Mouse (Mus musculus): ENCODE results near the gene Gm11168. TPM values are rescaled to one million over a fixed set of nuclear protein-coding genes. Genes with fewer than 3 reads are reported as not detected.
A peak's percentile ranks its signal among the peaks of the same experiment; 100 is the strongest.
"Not testable (repeated sequence)": the region's sequence is repeated elsewhere in the genome, so short reads cannot be mapped to it uniquely, and the experiment has no call there.

Gm11168 gene
- polyA plus RNA-seq, 1 experiment from 2014 or later, result not detected

DNA sequence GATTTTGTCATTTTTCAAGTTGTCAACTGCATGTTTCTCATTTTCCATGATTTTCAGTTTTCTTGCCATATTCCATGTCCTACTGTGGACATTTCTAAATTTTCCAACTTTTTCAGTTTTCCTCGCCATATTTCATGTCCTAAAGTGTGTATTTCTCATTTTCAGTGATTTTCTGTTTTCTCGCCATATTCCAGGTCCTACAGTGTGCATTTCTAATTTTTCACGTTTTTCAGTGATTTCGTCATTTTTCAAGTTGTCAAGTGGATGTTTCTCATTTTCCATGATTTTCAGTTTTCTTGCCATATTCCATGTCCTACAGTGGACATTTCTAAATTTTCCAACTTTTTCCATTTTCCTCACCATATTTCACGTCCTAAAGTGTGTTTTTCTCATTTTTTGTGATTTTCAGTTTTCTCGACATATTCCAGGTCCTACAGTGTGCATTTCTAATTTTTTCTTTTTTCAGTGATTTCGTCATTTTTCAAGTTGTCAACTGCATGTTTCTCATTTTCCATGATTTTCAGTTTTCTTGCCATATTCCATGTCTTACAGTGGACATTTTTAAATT lies 9.0 kb downstream of the Gm11168 start:
- H3K4me1 ChIP-seq (ENCODE audit: control insufficient read depth, insufficient read depth, low read length); ATAC-seq (ENCODE audit: low read depth); H3K27me3 ChIP-seq (replicated peaks; ENCODE audit: control insufficient read depth, insufficient read depth, low read length); H3K9ac ChIP-seq (ENCODE audit: low read depth, low read length); H3K36me3 ChIP-seq (ENCODE audit: control insufficient read depth, insufficient read depth, low read length); H3K4me3 ChIP-seq (ENCODE audit: low read depth, low read length); H3K9me3 ChIP-seq (ENCODE audit: control insufficient read depth, low read length); DNase-seq (ENCODE audit: low spot score); H3K4me2 ChIP-seq (ENCODE audit: low read depth, low read length); H3K27ac ChIP-seq (replicated peaks; ENCODE audit: low read depth, low read length): not testable (repeated sequence)
- WGBS, result 92% methylated on average over 2 of the region's 7 CpGs

DNA sequence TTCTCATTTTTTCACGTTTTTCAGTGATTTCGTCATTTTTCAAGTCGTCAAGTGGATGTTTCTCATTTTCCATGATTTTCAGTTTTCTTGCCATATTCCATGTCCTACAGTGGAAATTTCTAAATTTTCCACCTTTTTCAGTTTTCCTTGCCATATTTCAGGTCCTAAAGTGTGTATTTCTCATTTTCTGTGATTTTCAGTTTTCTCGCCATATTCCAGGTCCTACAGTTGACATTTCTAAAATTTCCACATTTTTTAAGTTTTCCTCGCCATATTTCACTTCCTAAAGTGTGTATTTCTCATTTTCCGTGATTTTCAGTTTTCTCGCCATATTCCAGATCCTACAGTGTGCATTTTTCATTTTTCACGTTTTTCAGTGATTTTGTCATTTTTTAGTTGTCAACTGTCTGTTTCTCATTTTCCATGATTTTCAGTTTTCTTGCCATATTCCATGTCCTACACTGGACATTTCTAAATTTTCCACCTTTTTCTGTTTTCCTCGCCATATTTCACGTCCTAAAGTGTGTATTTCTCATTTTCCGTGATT lies 9.7 kb downstream of the Gm11168 start, which contains the start of gene Gm10721:
TSS of gene Gm10721 (plus strand) at position 408 of the 547 bp plus-strand sequence.
- not testable (repeated sequence) for H3K9me3 ChIP-seq (ENCODE audit: control insufficient read depth, low read length); H3K36me3 ChIP-seq (ENCODE audit: control insufficient read depth, insufficient read depth, low read length); H3K27ac ChIP-seq (replicated peaks; ENCODE audit: low read depth, low read length); H3K9ac ChIP-seq (ENCODE audit: low read depth, low read length); H3K4me1 ChIP-seq (ENCODE audit: control insufficient read depth, insufficient read depth, low read length); H3K4me3 ChIP-seq (ENCODE audit: low read depth, low read length); H3K27me3 ChIP-seq (replicated peaks; ENCODE audit: control insufficient read depth, insufficient read depth, low read length); DNase-seq (ENCODE audit: low spot score); H3K4me2 ChIP-seq (ENCODE audit: low read depth, low read length)
- peak; percentile 55; the same call in 1 of the 2 replicates for ATAC-seq (ENCODE audit: low read depth)
- WGBS, result no CpG with 5 or more reads among the region's 11 CpGs

DNA sequence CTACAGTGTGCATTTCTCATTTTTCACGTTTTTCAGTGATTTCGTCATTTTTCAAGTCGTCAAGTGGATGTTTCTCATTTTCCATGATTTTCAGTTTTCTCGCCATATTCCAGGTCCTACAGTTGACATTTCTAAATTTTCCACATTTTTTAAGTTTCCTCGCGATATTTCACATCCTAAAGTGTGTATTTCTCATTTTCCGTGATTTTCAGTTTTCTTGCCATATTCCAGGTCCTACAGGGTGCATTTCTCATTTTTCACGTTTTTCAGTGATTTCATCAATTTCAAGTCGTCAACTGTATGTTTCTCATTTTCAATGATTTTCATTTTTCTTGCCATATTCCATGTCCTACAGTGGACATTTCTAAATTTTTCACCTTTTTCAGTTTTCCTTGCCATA lies 12.2 kb downstream of the Gm11168 start, which contains the start of gene Gm10720:
TSS of gene Gm10720 (plus strand) at position 301 of the 400 bp plus-strand sequence.
- H3K9me3 ChIP-seq (ENCODE audit: control insufficient read depth, low read length); H3K4me1 ChIP-seq (ENCODE audit: control insufficient read depth, insufficient read depth, low read length); H3K4me2 ChIP-seq (ENCODE audit: low read depth, low read length); H3K4me3 ChIP-seq (ENCODE audit: low read depth, low read length); DNase-seq (ENCODE audit: low spot score); H3K9ac ChIP-seq (ENCODE audit: low read depth, low read length); H3K36me3 ChIP-seq (ENCODE audit: control insufficient read depth, insufficient read depth, low read length); ATAC-seq (ENCODE audit: low read depth); H3K27ac ChIP-seq (replicated peaks; ENCODE audit: low read depth, low read length); H3K27me3 ChIP-seq (replicated peaks; ENCODE audit: control insufficient read depth, insufficient read depth, low read length): not testable (repeated sequence)
- WGBS, result 56% methylated on average over 4 of the region's 9 CpGs

DNA sequence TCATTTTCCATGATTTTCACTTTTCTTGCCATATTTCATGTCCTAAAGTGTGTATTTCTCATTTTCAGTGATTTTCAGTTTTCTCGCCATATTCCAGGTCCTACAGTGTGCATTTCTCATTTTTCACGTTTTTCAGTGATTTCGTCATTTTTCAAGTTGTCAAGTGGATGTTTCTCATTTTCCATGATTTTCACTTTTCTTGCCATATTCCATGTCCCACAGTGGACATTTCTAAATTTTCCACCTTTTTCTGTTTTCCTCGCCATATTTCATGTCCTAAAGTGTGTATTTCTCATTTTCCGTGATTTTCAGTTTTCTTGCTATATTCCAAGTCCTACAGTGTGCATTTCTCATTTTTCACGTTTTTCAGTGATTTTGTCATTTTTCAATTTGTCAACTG lies 12.8 kb downstream of the Gm11168 start:
- H3K9me3 ChIP-seq (ENCODE audit: control insufficient read depth, low read length); ATAC-seq (ENCODE audit: low read depth); DNase-seq (ENCODE audit: low spot score); H3K9ac ChIP-seq (ENCODE audit: low read depth, low read length); H3K4me1 ChIP-seq (ENCODE audit: control insufficient read depth, insufficient read depth, low read length); H3K27ac ChIP-seq (replicated peaks; ENCODE audit: low read depth, low read length); H3K27me3 ChIP-seq (replicated peaks; ENCODE audit: control insufficient read depth, insufficient read depth, low read length); H3K4me3 ChIP-seq (ENCODE audit: low read depth, low read length); H3K4me2 ChIP-seq (ENCODE audit: low read depth, low read length); H3K36me3 ChIP-seq (ENCODE audit: control insufficient read depth, insufficient read depth, low read length): not testable (repeated sequence)
- WGBS, result 69% methylated on average over 4 of the region's 6 CpGs

DNA sequence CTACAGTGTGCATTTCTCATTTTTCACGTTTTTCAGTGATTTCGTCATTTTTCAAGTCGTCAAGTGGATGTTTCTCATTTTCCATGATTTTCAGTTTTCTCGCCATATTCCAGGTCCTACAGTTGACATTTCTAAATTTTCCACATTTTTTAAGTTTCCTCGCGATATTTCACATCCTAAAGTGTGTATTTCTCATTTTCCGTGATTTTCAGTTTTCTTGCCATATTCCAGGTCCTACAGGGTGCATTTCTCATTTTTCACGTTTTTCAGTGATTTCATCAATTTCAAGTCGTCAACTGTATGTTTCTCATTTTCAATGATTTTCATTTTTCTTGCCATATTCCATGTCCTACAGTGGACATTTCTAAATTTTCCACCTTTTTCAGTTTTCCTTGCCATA lies 14.0 kb downstream of the Gm11168 start, which contains the start of gene Gm10719:
TSS of gene Gm10719 (plus strand) at position 301 of the 400 bp plus-strand sequence.
- 75% methylated on average over 1 of the region's 9 CpGs for WGBS
- not testable (repeated sequence) for DNase-seq (ENCODE audit: low spot score); ATAC-seq (ENCODE audit: low read depth); H3K9ac ChIP-seq (ENCODE audit: low read depth, low read length); H3K36me3 ChIP-seq (ENCODE audit: control insufficient read depth, insufficient read depth, low read length); H3K9me3 ChIP-seq (ENCODE audit: control insufficient read depth, low read length); H3K4me2 ChIP-seq (ENCODE audit: low read depth, low read length); H3K27ac ChIP-seq (replicated peaks; ENCODE audit: low read depth, low read length); H3K4me1 ChIP-seq (ENCODE audit: control insufficient read depth, insufficient read depth, low read length); H3K4me3 ChIP-seq (ENCODE audit: low read depth, low read length); H3K27me3 ChIP-seq (replicated peaks; ENCODE audit: control insufficient read depth, insufficient read depth, low read length)

DNA sequence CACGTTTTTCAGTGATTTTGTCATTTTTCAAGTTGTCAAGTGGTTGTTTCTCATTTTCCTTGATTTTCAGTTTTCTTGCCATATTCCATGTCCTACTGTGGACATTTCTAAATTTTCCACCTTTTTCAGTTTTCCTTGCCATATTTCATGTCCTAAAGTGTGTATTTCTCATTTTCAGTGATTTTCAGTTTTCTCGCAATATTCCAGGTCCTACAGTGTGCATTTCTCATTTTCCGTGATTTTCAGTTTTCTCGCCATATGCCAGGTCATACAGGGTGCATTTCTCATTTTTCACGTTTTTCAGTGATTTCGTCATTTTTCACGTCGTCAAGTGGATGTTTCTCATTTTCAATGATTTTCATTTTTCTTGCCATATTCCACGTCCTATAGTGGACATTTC lies 15.8 kb downstream of the Gm11168 start:
- WGBS, result 65% methylated on average over 9 of the region's 9 CpGs
- not testable (repeated sequence) for H3K36me3 ChIP-seq (ENCODE audit: control insufficient read depth, insufficient read depth, low read length); ATAC-seq (ENCODE audit: low read depth); H3K27ac ChIP-seq (replicated peaks; ENCODE audit: low read depth, low read length); DNase-seq (ENCODE audit: low spot score); H3K4me1 ChIP-seq (ENCODE audit: control insufficient read depth, insufficient read depth, low read length); H3K27me3 ChIP-seq (replicated peaks; ENCODE audit: control insufficient read depth, insufficient read depth, low read length); H3K9me3 ChIP-seq (ENCODE audit: control insufficient read depth, low read length); H3K4me3 ChIP-seq (ENCODE audit: low read depth, low read length); H3K4me2 ChIP-seq (ENCODE audit: low read depth, low read length); H3K9ac ChIP-seq (ENCODE audit: low read depth, low read length)

DNA sequence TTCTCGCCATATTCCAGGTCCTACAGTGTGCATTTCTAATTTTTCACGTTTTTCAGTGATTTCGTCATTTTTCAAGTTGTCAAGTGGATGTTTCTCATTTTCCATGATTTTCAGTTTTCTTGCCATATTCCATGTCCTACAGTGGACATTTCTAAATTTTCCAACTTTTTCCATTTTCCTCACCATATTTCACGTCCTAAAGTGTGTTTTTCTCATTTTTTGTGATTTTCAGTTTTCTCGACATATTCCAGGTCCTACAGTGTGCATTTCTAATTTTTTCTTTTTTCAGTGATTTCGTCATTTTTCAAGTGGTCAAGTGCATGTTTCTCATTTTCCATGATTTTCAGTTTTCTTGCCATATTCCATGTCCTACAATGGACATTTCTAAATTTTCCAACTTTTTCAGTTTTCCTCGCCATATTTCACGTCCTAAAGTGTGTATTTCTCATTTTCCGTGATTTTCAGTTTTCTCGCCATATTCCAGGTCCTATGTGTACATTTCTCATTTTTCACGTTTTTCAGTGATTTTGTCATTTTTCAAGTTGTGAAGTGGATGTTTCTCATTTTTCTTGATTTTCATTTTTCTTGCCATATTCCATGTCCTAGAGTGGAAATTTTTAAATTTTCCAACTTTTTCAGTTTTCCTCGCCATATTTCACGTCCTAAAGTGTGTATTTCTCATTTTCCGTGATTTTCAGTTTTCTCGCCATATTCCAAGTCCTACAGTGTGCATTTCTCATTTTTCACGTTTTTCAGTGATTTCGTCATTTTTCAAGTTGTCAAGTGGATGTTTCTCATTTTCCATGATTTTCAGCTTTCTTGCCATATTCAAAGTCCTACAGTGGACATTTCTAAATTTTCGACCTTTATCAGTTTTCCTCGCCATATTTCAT lies 16.9 kb downstream of the Gm11168 start:
- H3K27me3 ChIP-seq (replicated peaks; ENCODE audit: control insufficient read depth, insufficient read depth, low read length); H3K4me3 ChIP-seq (ENCODE audit: low read depth, low read length); H3K9ac ChIP-seq (ENCODE audit: low read depth, low read length); H3K27ac ChIP-seq (replicated peaks; ENCODE audit: low read depth, low read length); H3K4me1 ChIP-seq (ENCODE audit: control insufficient read depth, insufficient read depth, low read length); DNase-seq (ENCODE audit: low spot score); H3K36me3 ChIP-seq (ENCODE audit: control insufficient read depth, insufficient read depth, low read length); H3K4me2 ChIP-seq (ENCODE audit: low read depth, low read length); H3K9me3 ChIP-seq (ENCODE audit: control insufficient read depth, low read length); ATAC-seq (ENCODE audit: low read depth): not testable (repeated sequence)
- WGBS, result 76% methylated on average over 11 of the region's 19 CpGs

DNA sequence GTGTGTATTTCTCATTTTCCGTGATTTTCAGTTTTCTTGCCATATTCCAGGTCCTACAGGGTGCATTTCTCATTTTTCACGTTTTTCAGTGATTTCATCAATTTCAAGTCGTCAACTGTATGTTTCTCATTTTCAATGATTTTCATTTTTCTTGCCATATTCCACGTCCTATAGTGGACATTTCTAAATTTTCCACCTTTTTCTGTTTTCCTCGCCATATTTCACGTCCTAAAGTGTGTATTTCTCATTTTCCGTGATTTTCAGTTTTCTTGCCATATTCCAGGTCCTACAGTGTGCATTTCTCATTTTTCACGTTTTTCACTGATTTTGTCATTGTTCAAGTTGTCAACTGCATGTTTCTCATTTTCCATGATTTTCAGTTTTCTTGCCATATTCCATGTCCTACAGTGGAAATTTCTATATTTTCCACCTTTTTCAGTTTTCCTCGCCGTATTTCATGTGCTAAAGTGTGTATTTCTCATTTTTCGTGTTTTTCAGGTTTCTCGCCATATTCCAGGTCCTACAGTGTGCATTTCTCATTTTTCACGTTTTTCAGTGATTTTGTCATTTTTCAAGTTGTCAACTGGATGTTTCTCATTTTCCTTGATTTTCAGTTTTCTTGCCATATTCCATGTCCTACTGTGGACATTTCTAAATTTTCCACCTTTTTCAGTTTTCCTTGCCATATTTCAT lies 19.3 kb downstream of the Gm11168 start:
- not testable (repeated sequence) for H3K27ac ChIP-seq (replicated peaks; ENCODE audit: low read depth, low read length); H3K27me3 ChIP-seq (replicated peaks; ENCODE audit: control insufficient read depth, insufficient read depth, low read length); H3K4me2 ChIP-seq (ENCODE audit: low read depth, low read length); H3K9me3 ChIP-seq (ENCODE audit: control insufficient read depth, low read length); H3K36me3 ChIP-seq (ENCODE audit: control insufficient read depth, insufficient read depth, low read length); ATAC-seq (ENCODE audit: low read depth); H3K4me1 ChIP-seq (ENCODE audit: control insufficient read depth, insufficient read depth, low read length); H3K9ac ChIP-seq (ENCODE audit: low read depth, low read length); H3K4me3 ChIP-seq (ENCODE audit: low read depth, low read length)
- peak; percentile 11 for DNase-seq (ENCODE audit: low spot score)
- 69% methylated on average over 9 of the region's 13 CpGs for WGBS

Measured in embryonic facial prominence, embryonic 14.5 days (tissue).